Mouse (Mus musculus) heart, postnatal 4 days (tissue): Measurements from ENCODE around the gene Cacnb2. TPM values are rescaled to one million over a fixed set of nuclear protein-coding genes. Genes with fewer than 3 reads are reported as not detected.
"Not testable (repeated sequence)": the region's sequence is repeated elsewhere in the genome, so short reads cannot be mapped to it uniquely, and the experiment has no call there.

Source experiments
- DNase-seq: peaks from one replicate; pipeline ENCODE4 v3.0.0; 2021
- total RNA-seq, 2 experiments: library from RNA; stranded (reverse); gene quantifications; 2 replicates each; pipeline ENCODE4 v1.2.3; 2021

Gene Cacnb2
- total RNA-seq, 2 experiments from 2014 or later = 84.4 to 86.6 TPM

- no peak for DNase-seq
Observed at GRCm38 (mm10) chr2:14657205-14657844, 54.4 kb downstream of the Cacnb2 start.

GRCm38 (mm10) chr2:14665213-14665612 lies 62.3 kb downstream of the Cacnb2 start:
- DNase-seq = no peak

DNA sequence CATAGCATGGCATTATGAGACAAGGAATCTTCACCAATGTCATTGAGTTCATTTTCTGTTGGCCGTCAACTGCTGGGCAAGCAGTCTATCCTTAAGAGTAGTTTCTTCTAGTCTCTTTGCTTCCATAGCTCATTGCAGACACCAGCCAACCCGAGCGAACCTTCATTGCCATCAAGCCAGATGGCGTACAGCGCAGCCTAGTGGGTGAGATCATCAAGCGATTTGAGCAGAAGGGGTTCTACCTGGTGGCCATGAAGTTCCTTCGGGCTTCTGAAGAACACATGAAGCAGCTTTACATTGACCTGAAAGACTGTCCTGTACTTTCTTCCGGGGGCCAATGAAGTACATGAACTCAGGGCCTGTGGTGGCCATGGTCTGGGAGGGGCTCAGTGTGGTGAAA lies 69.2 kb downstream of the Cacnb2 start:
- no peak for DNase-seq

DNA sequence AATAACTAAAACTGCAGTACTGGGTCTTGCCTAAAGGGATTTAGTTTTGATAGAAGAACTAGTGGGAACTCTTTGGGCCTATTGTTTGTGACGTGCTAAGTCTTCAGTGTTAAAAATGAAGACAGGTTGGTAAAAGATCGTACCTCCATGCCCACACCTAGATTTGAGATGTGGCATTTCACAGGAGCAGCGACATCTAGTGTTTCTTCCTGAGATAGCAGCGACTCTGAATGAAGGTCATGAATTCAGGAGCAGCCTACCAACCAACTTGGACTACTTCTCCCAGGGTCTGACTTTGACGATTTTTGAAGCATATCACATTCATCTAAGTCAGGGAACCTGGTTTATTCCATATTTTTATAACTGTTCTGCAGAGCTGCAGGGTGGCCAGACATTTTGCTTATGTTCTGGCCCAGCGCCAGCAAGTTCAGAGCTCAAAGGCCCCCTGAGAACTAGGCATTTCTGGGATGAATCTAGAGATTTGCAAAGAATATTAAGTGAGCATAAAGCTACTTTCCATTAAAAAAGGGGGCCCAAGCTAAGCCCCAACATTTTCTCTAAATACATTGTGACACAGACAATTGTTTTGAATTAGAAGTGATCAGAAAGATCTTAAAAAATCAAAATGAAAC lies 74.1 kb downstream of the Cacnb2 start:
- DNase-seq = peak; percentile 62

DNA sequence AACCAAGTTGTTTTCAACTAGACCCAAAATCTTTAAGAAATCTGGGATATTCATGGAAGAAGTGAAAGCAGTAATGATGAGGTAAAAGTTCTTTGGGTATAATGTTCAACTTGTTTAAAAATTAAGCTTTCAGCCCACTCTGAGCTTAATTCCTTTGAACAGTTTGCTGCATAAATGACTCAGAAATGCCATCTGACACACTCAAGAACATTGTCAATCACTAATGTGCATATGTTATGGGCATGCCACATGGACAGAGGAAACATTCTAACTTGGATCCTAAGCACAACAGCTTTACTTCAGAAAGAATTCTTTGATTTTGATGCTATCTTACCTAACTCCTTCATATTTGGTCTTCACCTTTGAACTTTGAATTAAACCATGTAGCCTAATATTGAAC lies 81.3 kb downstream of the Cacnb2 start:
- no peak for DNase-seq

- peak; percentile 58 for DNase-seq
Observed at GRCm38 (mm10) chr2:14702973-14703645, 100.2 kb downstream of the Cacnb2 start.

DNA sequence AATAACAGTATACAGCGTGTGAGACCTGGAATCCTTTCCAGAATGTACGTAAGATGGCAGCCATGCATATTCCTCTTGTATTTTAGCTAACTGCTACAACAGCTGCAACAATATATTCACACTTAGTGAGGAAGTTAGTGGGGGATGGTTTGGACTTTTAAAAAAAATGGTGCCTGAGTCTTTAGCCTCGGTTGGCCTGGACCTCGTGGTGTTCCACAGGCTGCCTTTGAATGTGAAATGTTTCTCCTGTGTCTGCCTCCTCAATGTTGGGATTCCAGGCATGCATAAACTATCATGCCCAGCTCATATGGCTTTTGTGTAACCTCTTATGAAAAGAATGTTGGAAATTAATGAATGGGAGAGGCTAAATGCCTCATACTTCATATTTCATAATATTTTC lies 100.8 kb downstream of the Cacnb2 start:
- no peak for DNase-seq

DNA sequence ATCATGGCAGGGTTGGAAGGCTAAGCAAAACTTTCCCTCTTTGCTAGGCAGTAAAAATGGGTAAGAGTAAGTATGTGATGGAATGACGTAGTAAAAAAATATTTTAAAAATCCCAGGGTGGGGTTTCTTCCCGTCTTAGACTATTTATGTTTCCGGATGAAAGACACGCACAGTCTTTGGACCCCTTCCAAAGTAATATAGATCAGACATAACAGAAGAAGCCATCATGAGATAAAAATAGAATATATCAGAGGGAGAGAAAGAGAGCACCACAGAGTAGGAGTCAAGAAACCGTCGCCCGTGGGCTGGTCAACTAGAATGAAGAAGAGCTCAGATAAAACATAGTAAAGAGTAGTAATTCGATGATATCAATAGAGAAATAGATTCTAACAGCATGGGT lies 107.4 kb downstream of the Cacnb2 start:
- DNase-seq = no peak

- DNase-seq = peak; percentile 12
Observed at GRCm38 (mm10) chr2:14711751-14712150, 108.9 kb downstream of the Cacnb2 start.

- no peak for DNase-seq
Observed at GRCm38 (mm10) chr2:14713049-14713448, 110.2 kb downstream of the Cacnb2 start.

GRCm38 (mm10) chr2:14716666-14717065 lies 113.8 kb downstream of the Cacnb2 start:
- DNase-seq = no peak

- DNase-seq = no peak
Observed at GRCm38 (mm10) chr2:14719119-14719718, 116.3 kb downstream of the Cacnb2 start.

- no peak for DNase-seq
Observed at GRCm38 (mm10) chr2:14725437-14725836, 122.5 kb downstream of the Cacnb2 start.

- not testable (repeated sequence) for DNase-seq
Observed at GRCm38 (mm10) chr2:14726601-14727000, 123.7 kb downstream of the Cacnb2 start.

GRCm38 (mm10) chr2:14738927-14739326 lies 136.0 kb downstream of the Cacnb2 start:
- DNase-seq = no peak

- DNase-seq = no peak
Observed at GRCm38 (mm10) chr2:14739510-14739909, 136.6 kb downstream of the Cacnb2 start.

DNA sequence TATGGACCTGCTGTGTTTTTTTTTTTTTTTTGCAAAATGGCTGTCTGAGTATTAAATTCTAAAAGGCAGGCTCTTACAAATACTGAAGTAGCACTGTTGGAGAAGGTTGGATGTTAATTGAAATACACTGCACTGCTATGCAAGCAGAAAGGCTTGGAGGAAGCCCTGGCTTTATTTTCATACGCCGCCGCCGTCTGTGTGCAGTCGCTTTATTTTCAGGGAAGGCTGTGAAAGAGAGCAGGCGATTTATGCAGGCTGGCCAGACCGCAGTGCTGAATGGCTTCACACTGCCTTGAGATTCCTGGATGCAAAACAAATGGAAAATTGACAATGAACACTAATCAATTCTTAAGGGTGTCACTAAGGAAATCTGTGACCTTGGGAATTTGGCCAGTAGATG lies 137.5 kb downstream of the Cacnb2 start:
- no peak for DNase-seq

- DNase-seq = no peak
Observed at GRCm38 (mm10) chr2:14744761-14745160, 141.9 kb downstream of the Cacnb2 start.

GRCm38 (mm10) chr2:14762846-14763245 lies 160.0 kb downstream of the Cacnb2 start:
- DNase-seq = no peak

- no peak for DNase-seq
Observed at GRCm38 (mm10) chr2:14763931-14764330, 161.0 kb downstream of the Cacnb2 start.

GRCm38 (mm10) chr2:14769448-14769847 lies 166.6 kb downstream of the Cacnb2 start:
- DNase-seq = no peak

GRCm38 (mm10) chr2:14770635-14771034 lies 167.7 kb downstream of the Cacnb2 start:
- no peak for DNase-seq

DNA sequence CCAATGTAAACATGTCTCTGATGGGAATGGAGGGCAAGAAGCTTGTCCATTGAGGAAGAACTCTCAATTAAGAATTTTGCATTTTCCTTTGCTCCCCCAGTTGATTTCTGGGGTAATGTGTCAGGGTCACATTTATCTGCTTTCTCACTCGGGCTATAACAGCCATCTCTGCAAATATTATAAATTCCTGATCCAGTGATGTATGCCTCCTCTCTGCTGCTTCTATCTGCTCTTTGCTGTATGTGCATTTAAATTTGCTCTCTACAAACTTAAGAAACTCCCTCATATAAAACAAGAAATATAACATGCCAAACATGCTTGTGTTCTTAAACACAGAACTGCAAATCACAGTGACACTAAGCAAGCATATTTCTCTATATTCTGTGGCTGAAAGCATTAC lies 171.5 kb downstream of the Cacnb2 start:
- no peak for DNase-seq
